Mouse (Mus musculus): Measurements from ENCODE around the gene Foxp4. TPM values are rescaled to one million over a fixed set of nuclear protein-coding genes. Genes with fewer than 3 reads are reported as not detected.
A peak's percentile ranks its signal among the peaks of the same experiment; 100 is the strongest.

Foxp4 gene
- polyA plus RNA-seq, 2 experiments, result 3.5 to 9.4 TPM

DNA sequence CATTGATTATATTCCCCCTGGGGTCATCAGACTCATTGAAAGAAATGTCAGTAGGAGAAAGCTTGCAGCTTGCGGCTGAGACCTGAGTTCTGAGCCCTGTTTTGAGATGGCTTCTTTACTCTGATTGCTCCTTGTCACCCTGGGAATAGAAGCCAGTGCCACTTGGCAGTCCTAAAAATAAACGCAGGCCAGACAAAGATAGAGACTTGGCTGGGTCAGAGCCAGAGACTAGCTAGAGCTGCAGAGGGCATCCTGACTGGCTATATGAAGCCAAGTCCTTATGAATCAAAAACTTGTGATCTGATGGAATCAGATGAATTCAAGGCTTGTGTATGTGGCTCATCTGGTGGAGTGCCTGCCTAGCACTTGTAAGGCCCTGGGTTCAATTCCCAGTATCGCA lies 74.4 kb downstream of the Foxp4 start:
- H3K4me3 ChIP-seq (ENCODE audit: insufficient read depth in 1 of 2, low read depth in 2 of 2, low read length in 2 of 2), result no peak overlapping the region
- no peaks in the 10 kb centered on the region for H3K36me3 ChIP-seq (replicated peaks; ENCODE audit: control insufficient read depth, insufficient read depth, low read depth)
- DNase-seq (ENCODE audit: low read depth in 3 of 3, low spot score in 3 of 3) (no peak), ATAC-seq (ENCODE audit: insufficient read depth) (no peak)
- 71% methylated on average over 3 of the region's 3 CpGs for WGBS (ENCODE audit: insufficient replicate concordance)
- H3K27me3 ChIP-seq (ENCODE audit: control insufficient read depth, insufficient read depth, low read length), result no peaks in the 10 kb centered on the region
- H3K9ac ChIP-seq (replicated peaks), result no peak overlapping the region
- peaks cover 0 to 4% of the 10 kb centered on the region in 2 experiments; a peak in 1 of 4 replicates for H3K4me1 ChIP-seq (replicated peaks; ENCODE audit: control insufficient read depth in 2 of 2, insufficient read depth in 2 of 2, low read length in 1 of 2)
- TF ChIP-seq EP300 (IDR thresholded peaks at IDR 0.05; ENCODE audit: low read depth) (no peak), CTCF (IDR thresholded peaks at IDR 0.05; ENCODE audit: low read depth) (no peak)
- no peaks in the 10 kb centered on the region for H3K9me3 ChIP-seq (ENCODE audit: control insufficient read depth, low read length)
- H3K4me2 ChIP-seq (ENCODE audit: low read depth), result no peak overlapping the region
- H3K27ac ChIP-seq, result no peak overlapping the region

DNA sequence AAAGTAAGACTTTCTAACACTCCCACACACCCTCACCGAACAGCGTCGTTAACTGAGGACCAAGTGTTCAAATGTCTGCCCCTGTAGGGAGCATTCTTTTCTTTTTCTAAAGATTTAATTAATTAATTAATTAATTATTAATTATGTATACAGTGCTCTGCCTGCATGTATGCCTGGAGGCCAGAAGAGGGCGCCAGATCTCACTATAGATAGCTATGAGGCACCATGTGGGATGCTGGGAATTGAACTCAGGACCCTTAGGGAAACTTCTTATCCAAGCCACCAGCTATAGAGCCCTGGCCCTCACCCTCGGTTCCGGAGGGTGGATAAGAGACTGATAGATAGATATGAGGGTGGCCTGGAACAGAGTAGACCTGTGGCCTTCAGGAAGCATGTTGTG lies 76.5 kb downstream of the Foxp4 start:
- WGBS (ENCODE audit: insufficient replicate concordance), result 64% methylated on average over 6 of the region's 6 CpGs
- ATAC-seq (ENCODE audit: insufficient read depth) (no peak), DNase-seq (ENCODE audit: low read depth in 3 of 3, low spot score in 3 of 3) (no peak)
- no peak overlapping the region for H3K27ac ChIP-seq
- peaks cover 0 to 4% of the 10 kb centered on the region in 2 experiments; a peak in 1 of 4 replicates for H3K4me1 ChIP-seq (replicated peaks; ENCODE audit: control insufficient read depth in 2 of 2, insufficient read depth in 2 of 2, low read length in 1 of 2)
- H3K9ac ChIP-seq (replicated peaks), result no peak overlapping the region
- H3K27me3 ChIP-seq (ENCODE audit: control insufficient read depth, insufficient read depth, low read length), result no peaks in the 10 kb centered on the region
- no peak overlapping the region for H3K4me2 ChIP-seq (ENCODE audit: low read depth)
- TF ChIP-seq CTCF (IDR thresholded peaks at IDR 0.05; ENCODE audit: low read depth), result peak; percentile 51
- TF ChIP-seq EP300 (IDR thresholded peaks at IDR 0.05; ENCODE audit: low read depth), result no peak
- no peak overlapping the region for H3K4me3 ChIP-seq (ENCODE audit: insufficient read depth in 1 of 2, low read depth in 2 of 2, low read length in 2 of 2)
- H3K36me3 ChIP-seq (replicated peaks; ENCODE audit: control insufficient read depth, insufficient read depth, low read depth), result no peaks in the 10 kb centered on the region
- H3K9me3 ChIP-seq (ENCODE audit: control insufficient read depth, low read length), result no peaks in the 10 kb centered on the region; the same call in 1 of the 2 replicates

GRCm38 (mm10) chr17:47845609-47846008 lies 78.8 kb downstream of the Foxp4 start:
- H3K4me1 ChIP-seq (replicated peaks; ENCODE audit: control insufficient read depth in 2 of 2, insufficient read depth in 2 of 2, low read length in 1 of 2), result no peaks in the 10 kb centered on the region
- WGBS (ENCODE audit: insufficient replicate concordance), result 68% methylated on average over 11 of the region's 11 CpGs
- ATAC-seq (ENCODE audit: insufficient read depth), result no peak
- TF ChIP-seq CTCF (IDR thresholded peaks at IDR 0.05; ENCODE audit: low read depth), result no peak
- TF ChIP-seq EP300 (IDR thresholded peaks at IDR 0.05; ENCODE audit: low read depth), result no peak
- no peak overlapping the region for H3K4me2 ChIP-seq (ENCODE audit: low read depth)
- no peak for DNase-seq (ENCODE audit: low read depth in 3 of 3, low spot score in 3 of 3)
- H3K4me3 ChIP-seq (ENCODE audit: insufficient read depth in 1 of 2, low read depth in 2 of 2, low read length in 2 of 2), result no peak overlapping the region
- no peaks in the 10 kb centered on the region for H3K36me3 ChIP-seq (replicated peaks; ENCODE audit: control insufficient read depth, insufficient read depth, low read depth)
- no peak overlapping the region for H3K9ac ChIP-seq (replicated peaks)
- no peaks in the 10 kb centered on the region; the same call in 1 of the 2 replicates for H3K9me3 ChIP-seq (ENCODE audit: control insufficient read depth, low read length)
- no peak overlapping the region for H3K27ac ChIP-seq
- no peaks in the 10 kb centered on the region for H3K27me3 ChIP-seq (ENCODE audit: control insufficient read depth, insufficient read depth, low read length)

DNA sequence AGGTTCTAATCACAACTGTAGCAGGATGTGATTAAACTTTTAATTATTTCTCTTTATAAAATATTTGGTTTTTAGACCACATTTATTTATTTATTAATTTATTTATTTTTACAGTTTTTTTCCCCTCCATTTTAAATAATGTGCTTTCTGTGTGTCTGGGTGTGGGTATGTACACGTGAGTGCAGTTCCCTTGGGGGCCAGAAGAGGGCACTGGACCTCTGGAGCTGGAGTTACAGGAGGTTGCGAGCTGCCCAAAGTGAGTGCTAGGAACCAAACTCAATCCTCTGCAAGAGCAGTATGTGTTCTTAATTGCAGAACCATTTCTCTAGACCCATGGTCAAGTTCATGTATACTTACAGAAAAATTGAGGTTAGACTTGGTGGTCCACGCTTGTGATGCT lies 81.0 kb downstream of the Foxp4 start:
- 60% methylated on average over 3 of the region's 3 CpGs for WGBS (ENCODE audit: insufficient replicate concordance)
- ATAC-seq (ENCODE audit: insufficient read depth), result no peak
- no peak overlapping the region for H3K4me3 ChIP-seq (ENCODE audit: insufficient read depth in 1 of 2, low read depth in 2 of 2, low read length in 2 of 2)

GRCm38 (mm10) chr17:47841931-47842623 lies 82.4 kb downstream of the Foxp4 start:
- peak; percentile 23; the same call in 1 of the 2 replicates for ATAC-seq (ENCODE audit: insufficient read depth)
- no peak for DNase-seq (ENCODE audit: low read depth in 3 of 3, low spot score in 3 of 3)

More for the DNA sequence above, 81.0 kb downstream of the Foxp4 start:
- Histone ChIP-seq H3K4me2 (ENCODE audit: low read depth) (no peak overlapping the region), H3K4me1 (replicated peaks; ENCODE audit: control insufficient read depth in 2 of 2, insufficient read depth in 2 of 2, low read length in 1 of 2) (no peaks in the 10 kb centered on the region), H3K36me3 (replicated peaks; ENCODE audit: control insufficient read depth, insufficient read depth, low read depth) (no peaks in the 10 kb centered on the region), H3K9me3 (ENCODE audit: control insufficient read depth, low read length) (no peaks in the 10 kb centered on the region; the same call in 1 of the 2 replicates), H3K27me3 (ENCODE audit: control insufficient read depth, insufficient read depth, low read length) (no peaks in the 10 kb centered on the region), H3K27ac (no peak overlapping the region), H3K9ac (replicated peaks) (no peak overlapping the region)
- TF ChIP-seq EP300 (IDR thresholded peaks at IDR 0.05; ENCODE audit: low read depth) (no peak), CTCF (IDR thresholded peaks at IDR 0.05; ENCODE audit: low read depth) (peak; percentile 39)
- no peak for DNase-seq (ENCODE audit: low read depth in 3 of 3, low spot score in 3 of 3)

More at GRCm38 (mm10) chr17:47841931-47842623, 82.4 kb downstream of the Foxp4 start:
- no peaks in the 10 kb centered on the region for H3K36me3 ChIP-seq (replicated peaks; ENCODE audit: control insufficient read depth, insufficient read depth, low read depth)
- H3K27me3 ChIP-seq (ENCODE audit: control insufficient read depth, insufficient read depth, low read length), result no peaks in the 10 kb centered on the region
- WGBS (ENCODE audit: insufficient replicate concordance), result 34% methylated on average over 19 of the region's 19 CpGs
- H3K4me2 ChIP-seq (ENCODE audit: low read depth), result no peak overlapping the region
- H3K27ac ChIP-seq, result no peak overlapping the region
- no peaks in the 10 kb centered on the region for H3K4me1 ChIP-seq (replicated peaks; ENCODE audit: control insufficient read depth in 2 of 2, insufficient read depth in 2 of 2, low read length in 1 of 2)
- H3K9me3 ChIP-seq (ENCODE audit: control insufficient read depth, low read length), result no peaks in the 10 kb centered on the region; the same call in 1 of the 2 replicates
- H3K9ac ChIP-seq (replicated peaks), result no peak overlapping the region
- no peak overlapping the region for H3K4me3 ChIP-seq (ENCODE audit: insufficient read depth in 1 of 2, low read depth in 2 of 2, low read length in 2 of 2)
- TF ChIP-seq CTCF (IDR thresholded peaks at IDR 0.05; ENCODE audit: low read depth), result no peak
- no peak for TF ChIP-seq EP300 (IDR thresholded peaks at IDR 0.05; ENCODE audit: low read depth)

Data from liver, embryonic 14.5 days (tissue).